Mouse (Mus musculus) forebrain, postnatal 0 days (tissue): ENCODE results near the gene Rsph3b. TPM values are rescaled to one million over a fixed set of nuclear protein-coding genes. Genes with fewer than 3 reads are reported as not detected.
A peak's percentile ranks its signal among the peaks of the same experiment; 100 is the strongest.

ENCODE experiments used
- ATAC-seq: fragments of 200-750 bp; cut with Nextera tagmentation; 2 replicates; pipeline ENCODE4 v1.8.0; 2017; ENCODE audit warnings: mild to moderate bottlenecking, moderate library complexity
- DNase-seq: peaks from one replicate; pipeline ENCODE4 v3.0.0-alpha.2; 2015
- H3K27ac ChIP-seq: fragments of 300-500 bp; sonication (generic); 2 replicates; pipeline ENCODE4 v1.5.1; 2014; ENCODE audit warnings: low read depth, mild to moderate bottlenecking, antibody characterized with exemption, low read length, moderate library complexity, mixed read lengths
- H3K27me3 ChIP-seq: fragments of 300-500 bp; sonication (generic); 2 replicates; pipeline ENCODE4 v1.6.1; 2014; ENCODE audit warnings: mild to moderate bottlenecking, low read length, mixed read lengths; ENCODE audit not compliant: insufficient read depth
- H3K36me3 ChIP-seq: fragments of 300-500 bp; sonication (generic); 2 replicates; pipeline ENCODE4 v1.6.1; 2014; ENCODE audit warnings: mild to moderate bottlenecking, moderate library complexity; ENCODE audit not compliant: insufficient read depth
- H3K4me1 ChIP-seq: fragments of 300-500 bp; sonication (generic); 2 replicates; pipeline ENCODE4 v1.6.1; 2014; ENCODE audit warnings: antibody characterized with exemption; ENCODE audit not compliant: insufficient read depth
- H3K4me2 ChIP-seq: fragments of 300-500 bp; sonication (generic); 2 replicates; pipeline ENCODE4 v1.6.1; 2014; ENCODE audit warnings: low read depth, mild to moderate bottlenecking, moderate library complexity
- H3K4me3 ChIP-seq: fragments of 300-500 bp; sonication (generic); 2 replicates; pipeline ENCODE4 v1.5.1; 2014; ENCODE audit warnings: low read depth, low read length, mixed read lengths
- H3K9ac ChIP-seq: fragments of 300-500 bp; sonication (generic); 2 replicates; pipeline ENCODE4 v1.6.1; 2014; ENCODE audit warnings: mild to moderate bottlenecking
- H3K9me3 ChIP-seq: fragments of 300-500 bp; sonication (generic); 2 replicates; pipeline ENCODE4 v1.6.1; 2016; ENCODE audit warnings: low read length
- CTCF ChIP-seq: sonication (generic); IDR thresholded peaks from 2 replicates; pipeline ENCODE4 v1.5.1; 2016; ENCODE audit warnings: antibody characterized with exemption, control low read depth, low read depth
- WGBS: fragments of 180-500 bp; shearing (Covaris S2); extraction: QIAGEN DNeasy Blood & Tissue Kit; methylation state at CpG from one replicate; pipeline ENCODE4 v1.1.7; 2014; 5-methylcytosine and 5-hydroxymethylcytosine counted together
- polyA plus RNA-seq: library from polyadenylated mRNA; unstranded; fragments of >200 nt; fragmentation: Nextera tagmentation; extraction: Ambion mirVana; gene quantifications from 2 replicates; pipeline ENCODE4 v1.2.1, GENCODE M21; 2015
- total RNA-seq: library from RNA; depleted of rRNA; stranded (reverse); fragments of >200 nt; gene quantifications from 2 replicates; pipeline ENCODE4 v1.2.3, GENCODE M21; 2014

The Rsph3b gene
- total and polyA plus RNA-seq, 2 experiments from 2014 or later, result 41.5 to 60.2 TPM

DNA sequence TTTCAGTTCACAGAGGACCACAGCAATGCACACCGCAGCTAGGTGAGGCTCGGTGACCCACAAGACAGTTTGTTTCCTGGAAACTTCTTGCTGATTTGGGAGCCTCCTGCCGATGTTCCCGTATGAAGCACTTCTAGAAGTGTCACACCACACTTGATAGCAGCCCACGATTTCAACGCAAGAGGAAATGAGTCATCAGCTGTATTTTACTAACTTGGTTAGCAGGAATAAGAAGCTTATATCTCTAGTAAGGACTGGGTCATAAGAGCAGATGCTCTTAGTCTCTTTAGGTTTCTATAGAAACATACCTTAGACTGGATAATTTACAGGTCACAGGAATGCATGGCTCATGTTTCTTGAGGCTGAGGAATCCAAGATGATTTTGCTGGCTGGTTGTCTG lies 67.2 kb downstream of the Rsph3b start:
- Histone ChIP-seq H3K4me1 (no peaks in the 10 kb centered on the region), H3K36me3 (no peaks in the 10 kb centered on the region), H3K9ac (no peak overlapping the region), H3K27me3 (no peaks in the 10 kb centered on the region), H3K4me3 (no peak overlapping the region), H3K27ac (no peak overlapping the region), H3K9me3 (no peaks in the 10 kb centered on the region), H3K4me2 (no peak overlapping the region)
- TF ChIP-seq CTCF, result no peak
- DNase-seq (no peak), ATAC-seq (no peak)
- WGBS, result 89% methylated on average over 6 of the region's 6 CpGs

DNA sequence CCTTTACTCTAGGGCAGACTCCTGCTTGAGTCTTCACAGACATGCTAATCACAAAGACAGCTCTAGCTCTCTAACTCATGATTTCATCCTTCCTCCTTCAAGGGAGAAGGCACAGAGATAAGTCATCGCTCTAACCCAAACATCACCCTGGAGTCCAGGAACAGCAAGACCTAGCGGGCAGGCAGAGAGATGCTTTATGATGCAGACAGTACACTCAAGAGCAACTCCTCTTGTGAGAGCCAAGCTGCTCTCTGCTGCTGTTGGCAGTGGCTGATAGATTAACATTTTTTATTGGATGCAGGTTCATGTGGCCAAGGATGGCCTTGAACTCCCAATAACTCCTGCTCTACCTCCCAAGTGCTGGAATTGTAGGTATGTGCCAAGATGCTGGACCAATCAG lies 77.1 kb downstream of the Rsph3b start:
- no peak overlapping the region for H3K9ac ChIP-seq

DNA sequence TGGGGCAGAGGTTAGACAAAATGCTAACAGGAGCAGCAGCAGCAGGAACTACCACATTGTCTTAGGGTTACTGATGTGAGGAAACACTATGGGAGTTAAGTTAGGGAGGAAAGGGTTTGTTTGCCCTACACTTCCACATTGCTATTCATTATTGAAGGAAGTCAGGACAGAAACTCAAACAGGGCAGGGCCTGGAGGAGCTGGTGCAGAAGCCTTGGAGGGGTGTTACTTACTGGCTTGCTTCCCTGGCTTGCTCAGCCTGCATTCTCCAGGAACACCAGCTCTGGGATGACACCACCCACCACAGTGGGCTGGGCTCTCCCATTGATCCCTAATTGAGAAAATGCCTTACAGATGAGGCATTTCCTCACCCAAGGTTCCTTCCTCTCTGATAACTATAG lies 79.7 kb downstream of the Rsph3b start:
- no peak overlapping the region for H3K27ac ChIP-seq
- ATAC-seq (no peak), DNase-seq (no peak)
- no peak for TF ChIP-seq CTCF
- H3K4me2 ChIP-seq, result no peak overlapping the region
- H3K36me3 ChIP-seq, result no peaks in the 10 kb centered on the region
- H3K9ac ChIP-seq, result no peak overlapping the region
- H3K9me3 ChIP-seq, result no peaks in the 10 kb centered on the region
- no peak overlapping the region for H3K4me3 ChIP-seq
- H3K4me1 ChIP-seq, result no peaks in the 10 kb centered on the region
- H3K27me3 ChIP-seq, result no peaks in the 10 kb centered on the region

More for the DNA sequence above, 77.1 kb downstream of the Rsph3b start:
- TF ChIP-seq CTCF, result no peak
- DNase-seq (no peak), ATAC-seq (no peak)
- WGBS, result 91% methylated on average over 2 of the region's 2 CpGs
- Histone ChIP-seq H3K4me3 (no peak overlapping the region), H3K4me2 (no peak overlapping the region), H3K4me1 (no peaks in the 10 kb centered on the region), H3K9me3 (no peaks in the 10 kb centered on the region), H3K27ac (no peak overlapping the region), H3K27me3 (no peaks in the 10 kb centered on the region), H3K36me3 (no peaks in the 10 kb centered on the region)

DNA sequence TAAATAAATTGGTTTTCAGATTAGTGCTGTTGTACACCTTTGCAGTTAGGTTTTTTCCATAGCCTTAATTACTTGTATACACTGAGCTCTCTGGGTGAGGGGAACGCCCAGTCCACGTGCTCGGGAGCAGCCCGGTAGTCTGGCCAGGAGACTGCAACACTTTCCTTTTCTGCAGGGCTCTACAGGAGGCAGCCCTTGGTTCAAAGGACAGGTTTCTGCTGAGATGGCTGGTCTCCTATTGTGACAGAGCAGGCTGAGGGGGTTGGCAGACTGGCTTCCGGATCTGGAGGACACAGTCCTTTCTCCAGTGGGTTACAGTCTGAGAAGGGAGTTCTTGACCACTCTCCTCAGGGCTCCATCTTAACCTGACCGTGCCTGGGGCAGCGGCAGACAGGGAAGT lies 80.7 kb downstream of the Rsph3b start:
- Histone ChIP-seq H3K9ac (no peak overlapping the region), H3K4me2 (no peak overlapping the region), H3K27ac (no peak overlapping the region), H3K4me3 (no peak overlapping the region), H3K4me1 (no peaks in the 10 kb centered on the region), H3K36me3 (no peaks in the 10 kb centered on the region), H3K9me3 (no peaks in the 10 kb centered on the region), H3K27me3 (no peaks in the 10 kb centered on the region)
- 19% methylated on average over 7 of the region's 7 CpGs for WGBS
- no peak for ATAC-seq
- TF ChIP-seq CTCF, result no peak
- no peak for DNase-seq

DNA sequence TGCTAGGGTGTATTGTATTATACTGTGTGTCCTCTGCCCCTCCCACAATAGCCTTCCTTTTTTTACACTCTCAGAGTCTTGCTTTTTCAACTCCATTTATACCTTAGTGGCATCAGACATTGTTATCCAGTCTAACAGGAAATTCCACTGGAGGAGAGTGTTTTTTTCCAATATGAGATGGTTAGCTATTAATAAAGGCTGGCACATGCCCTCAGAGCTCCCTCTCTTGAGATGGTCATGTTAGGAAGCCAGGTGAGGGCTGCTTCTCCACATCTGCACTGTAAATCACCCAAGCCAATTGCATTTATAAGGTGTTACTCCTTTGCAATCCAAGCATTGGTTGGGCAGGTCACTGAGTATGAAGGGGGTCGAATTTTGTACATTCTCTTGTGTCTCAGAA lies 81.9 kb downstream of the Rsph3b start:
- Histone ChIP-seq H3K9ac (no peak overlapping the region), H3K4me1 (peaks cover 9% of the 10 kb centered on the region; the same call in 1 of the 2 replicates), H3K36me3 (no peaks in the 10 kb centered on the region), H3K27ac (no peak overlapping the region), H3K27me3 (no peaks in the 10 kb centered on the region), H3K4me2 (no peak overlapping the region), H3K9me3 (no peaks in the 10 kb centered on the region), H3K4me3 (no peak overlapping the region)
- ATAC-seq, result no peak
- TF ChIP-seq CTCF, result no peak
- no peak for DNase-seq
- 76% methylated on average over 1 of the region's 1 CpGs for WGBS

DNA sequence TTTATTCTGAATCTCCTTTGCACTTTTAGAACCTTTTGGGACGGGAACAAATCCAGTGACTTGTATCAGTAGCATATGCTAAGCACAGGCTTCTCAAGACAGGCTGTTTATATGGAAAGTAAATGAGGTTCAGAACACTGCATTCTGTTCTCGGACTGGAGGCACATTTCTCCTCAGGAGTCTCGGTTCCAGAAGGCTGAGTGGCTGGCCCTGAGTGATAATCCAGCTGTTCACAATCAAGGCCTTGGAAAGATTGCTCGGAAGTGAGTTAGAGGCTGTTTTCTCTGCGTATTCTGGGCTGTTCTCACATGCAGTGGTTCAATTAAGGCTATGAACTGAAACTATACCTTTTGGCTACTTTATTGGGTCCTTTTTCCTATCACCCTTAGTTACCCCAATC lies 82.9 kb downstream of the Rsph3b start:
- 49% methylated on average over 5 of the region's 5 CpGs for WGBS
- H3K9ac ChIP-seq, result no peak overlapping the region
- no peaks in the 10 kb centered on the region for H3K36me3 ChIP-seq
- DNase-seq, result no peak
- H3K4me3 ChIP-seq, result no peak overlapping the region
- peaks cover 15% of the 10 kb centered on the region for H3K4me1 ChIP-seq
- no peaks in the 10 kb centered on the region for H3K27me3 ChIP-seq
- TF ChIP-seq CTCF, result no peak
- no peaks in the 10 kb centered on the region for H3K9me3 ChIP-seq
- no peak overlapping the region for H3K27ac ChIP-seq
- no peak overlapping the region for H3K4me2 ChIP-seq
- no peak for ATAC-seq

DNA sequence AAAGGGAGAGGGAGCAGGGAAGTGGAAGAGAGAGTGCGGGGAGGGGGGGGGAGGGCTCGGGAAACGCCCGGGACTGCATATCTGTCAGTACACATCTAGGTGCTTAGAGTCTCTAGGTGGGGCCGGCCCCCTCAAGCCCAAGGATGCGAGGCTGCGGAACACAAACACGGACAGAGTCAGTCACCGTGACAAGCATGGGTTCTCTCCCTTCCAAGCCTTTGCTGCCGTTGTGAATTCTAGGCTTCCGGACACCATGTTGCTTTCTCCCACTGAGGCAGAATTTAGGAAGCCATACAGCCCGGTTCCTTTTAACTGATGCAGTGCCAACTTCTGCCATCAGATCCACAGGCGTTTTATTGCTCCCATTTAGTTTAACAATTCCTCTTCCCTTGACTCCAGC lies 83.6 kb downstream of the Rsph3b start:
- H3K9ac ChIP-seq, result no peak overlapping the region
- no peaks in the 10 kb centered on the region for H3K27me3 ChIP-seq
- peaks cover 19% of the 10 kb centered on the region for H3K4me1 ChIP-seq
- no peak for TF ChIP-seq CTCF
- H3K27ac ChIP-seq, result no peak overlapping the region
- H3K4me3 ChIP-seq, result no peak overlapping the region
- WGBS, result 22% methylated on average over 13 of the region's 13 CpGs
- no peak for DNase-seq
- ATAC-seq, result no peak
- H3K36me3 ChIP-seq, result no peaks in the 10 kb centered on the region
- H3K4me2 ChIP-seq, result 0 out of 2 replicates have a peak overlapping the region, but pooled peaks have one; percentile 8
- H3K9me3 ChIP-seq, result no peaks in the 10 kb centered on the region

DNA sequence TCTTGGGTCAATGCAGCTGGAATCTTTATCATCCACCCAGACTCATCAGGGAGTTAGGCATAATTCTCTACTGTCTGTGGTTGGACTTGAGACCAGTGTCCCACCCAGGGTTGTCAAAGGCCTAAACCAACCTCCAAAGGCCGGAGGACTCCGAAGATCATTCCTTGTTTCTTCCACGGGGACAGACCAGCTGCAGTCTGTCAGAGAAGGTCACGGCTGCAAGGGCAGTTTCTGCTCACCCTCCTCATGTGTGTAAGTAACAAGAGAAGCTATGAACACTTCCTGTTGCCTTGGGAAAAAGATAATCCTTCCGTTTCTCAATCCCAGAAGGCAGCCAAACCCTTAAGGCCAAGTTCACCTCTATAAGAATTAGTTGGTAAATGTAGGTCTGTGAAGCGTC lies 85.0 kb downstream of the Rsph3b start:
- DNase-seq (no peak), ATAC-seq (no peak)
- no peak for TF ChIP-seq CTCF
- Histone ChIP-seq H3K27me3 (no peaks in the 10 kb centered on the region), H3K4me2 (no peak overlapping the region), H3K4me1 (peaks cover 19% of the 10 kb centered on the region), H3K4me3 (no peak overlapping the region), H3K36me3 (no peaks in the 10 kb centered on the region), H3K9me3 (no peaks in the 10 kb centered on the region), H3K9ac (no peak overlapping the region), H3K27ac (no peak overlapping the region)
- WGBS, result 95% methylated on average over 6 of the region's 6 CpGs
